Mouse (Mus musculus): ENCODE measurements around the gene Sos2. TPM values are rescaled to one million over a fixed set of nuclear protein-coding genes. Genes with fewer than 3 reads are reported as not detected.

Sos2 gene
- polyA plus RNA-seq, 1 experiment from 2014 or later, result 10.9 TPM

Small RNA genes lying within 50 kb of the gene (microRNA-seq; reads per million reads assigned to microRNA genes)
- gene Gm23018, result not detected

Other genes with a start within 250 kb of the Sos2 start
- gene Vcpkmt, start 98.8 kb downstream of the Sos2 start, polyA plus RNA-seq (2015; fragmentation: Nextera tagmentation; extraction: Ambion mirVana), result 27.5 and 29.7 TPM in 2 replicates
- gene L2hgdh, start 43.0 kb upstream of the Sos2 start, polyA plus RNA-seq (2015; fragmentation: Nextera tagmentation; extraction: Ambion mirVana), result 18.3 and 21.2 TPM in 2 replicates
- 28.2 and 28.3 TPM in 2 replicates for gene Atp5s, start 43.1 kb upstream of the Sos2 start, polyA plus RNA-seq (2015; fragmentation: Nextera tagmentation; extraction: Ambion mirVana)
- gene Cdkl1, start 109.4 kb upstream of the Sos2 start, polyA plus RNA-seq (2015; fragmentation: Nextera tagmentation; extraction: Ambion mirVana), result 4.2 and 5.5 TPM in 2 replicates
- gene Atl1, start 210.8 kb upstream of the Sos2 start, polyA plus RNA-seq (2015; fragmentation: Nextera tagmentation; extraction: Ambion mirVana), result 6.9 and 7.1 TPM in 2 replicates
- 28.7 and 29.6 TPM in 2 replicates for gene Map4k5, start 211.3 kb upstream of the Sos2 start, polyA plus RNA-seq (2015; fragmentation: Nextera tagmentation; extraction: Ambion mirVana)